Mouse (Mus musculus) testis, adult 2 months (tissue): ENCODE measurements around the gene Hdac11.

Experiments
- CTCF ChIP-seq: fragments of 200-500 bp; IDR thresholded peaks from 2 replicates; pipeline ENCODE4 v1.5.1; 2012; ENCODE audit warnings: low read depth, mild to moderate bottlenecking, inconsistent platforms, low read length, moderate library complexity; ENCODE audit not compliant: control insufficient read depth, insufficient read depth, insufficient replicate concordance
- POLR2A ChIP-seq: fragments of 200-500 bp; IDR thresholded peaks from 2 replicates; pipeline ENCODE4 v1.6.1; 2012; ENCODE audit warnings: low read depth, mild to moderate bottlenecking, inconsistent platforms, low read length, moderate library complexity; ENCODE audit not compliant: control insufficient read depth

DNA sequence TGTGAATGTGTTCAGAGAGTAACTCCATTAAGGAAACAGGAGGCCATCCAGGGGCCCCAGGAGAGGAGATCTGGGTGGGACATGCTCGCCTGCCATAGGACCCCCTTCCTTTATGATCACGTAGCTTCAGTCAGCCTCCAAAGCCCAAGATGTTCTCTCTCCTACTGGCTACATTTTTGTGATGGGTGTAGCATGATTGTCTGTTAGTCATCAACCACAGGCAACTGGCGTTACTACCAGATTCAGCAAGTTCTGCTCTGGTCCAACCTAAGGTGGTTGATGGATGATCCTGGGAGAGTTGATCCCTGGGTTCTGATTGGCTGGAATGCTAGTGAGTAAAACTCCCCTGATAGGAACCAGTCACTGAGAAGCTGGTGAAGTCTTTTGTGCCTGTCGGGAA, 46.1 kb downstream of the Hdac11 start:
- TF ChIP-seq CTCF (no peak), POLR2A (no peak)
